Mouse (Mus musculus): ENCODE measurements at regions not wholly inside any gene's neighbourhood (a gene's known extent, or its start where the extent isn't known, plus 50 kb on each side); places are given as distances from the start of the nearest gene placed in this dataset.
A peak's percentile ranks its signal among the peaks of the same experiment; 100 is the strongest.

GRCm38 (mm10) chr1:137147891-137148290 lies 187.6 kb upstream of the Nr5a2 start:
- no peak for DNase-seq (ENCODE audit: extremely low read depth, low read depth)

DNA sequence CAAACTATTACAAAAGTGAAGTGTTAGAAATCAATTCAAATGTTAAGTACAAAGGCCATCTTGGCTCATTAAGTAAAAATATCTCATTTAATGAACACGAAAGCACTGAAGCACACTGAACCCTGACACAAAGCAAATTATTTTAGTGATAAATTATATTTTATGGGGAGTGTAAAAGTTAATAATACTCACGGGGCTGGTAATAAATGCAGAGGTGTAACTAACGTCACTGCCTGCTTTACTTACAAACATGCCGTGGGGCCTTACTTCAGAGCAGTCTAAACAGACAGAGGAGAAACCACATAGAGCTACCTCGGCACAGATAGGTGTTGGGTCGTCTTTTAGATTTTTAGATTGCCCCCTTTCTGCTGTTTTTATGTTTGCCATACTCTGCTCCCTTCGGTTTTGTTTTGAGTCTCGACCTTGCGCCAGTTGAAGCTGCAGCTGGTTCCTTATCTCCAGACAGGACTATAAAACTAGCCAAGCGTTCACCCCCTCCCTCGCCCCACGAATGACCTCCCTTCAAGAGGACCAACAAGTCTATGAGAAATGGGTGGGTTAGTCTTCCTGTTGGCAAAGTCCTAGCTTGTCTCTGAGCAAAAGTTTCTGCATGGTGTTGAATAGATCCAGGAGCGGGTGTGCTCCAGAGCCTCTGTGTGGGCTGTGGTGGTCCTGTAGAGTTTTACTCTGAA lies 181.8 kb upstream of the Nr5a2 start:
- no peak for DNase-seq (ENCODE audit: extremely low read depth, low read depth)

DNA sequence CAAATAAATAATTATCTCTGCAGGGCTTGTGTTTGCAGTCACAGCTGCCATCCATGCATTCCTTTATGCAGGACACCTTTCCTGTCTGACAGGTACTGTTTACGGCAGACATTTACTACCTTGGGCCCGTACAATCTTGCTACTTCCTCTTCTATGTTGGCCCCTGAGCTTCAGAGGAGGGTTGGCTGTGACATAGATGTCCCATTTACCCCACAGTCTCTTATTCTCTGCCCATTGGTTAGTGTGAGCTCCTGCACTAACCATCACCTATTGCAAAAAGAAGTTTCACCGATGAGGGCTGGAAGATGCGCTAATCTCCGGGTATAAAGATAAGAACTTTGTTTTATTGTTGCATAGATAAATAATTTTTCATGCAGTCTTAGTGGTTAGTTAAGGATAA lies 181.1 kb upstream of the Nr5a2 start:
- DNase-seq (ENCODE audit: extremely low read depth, low read depth) = no peak

DNA sequence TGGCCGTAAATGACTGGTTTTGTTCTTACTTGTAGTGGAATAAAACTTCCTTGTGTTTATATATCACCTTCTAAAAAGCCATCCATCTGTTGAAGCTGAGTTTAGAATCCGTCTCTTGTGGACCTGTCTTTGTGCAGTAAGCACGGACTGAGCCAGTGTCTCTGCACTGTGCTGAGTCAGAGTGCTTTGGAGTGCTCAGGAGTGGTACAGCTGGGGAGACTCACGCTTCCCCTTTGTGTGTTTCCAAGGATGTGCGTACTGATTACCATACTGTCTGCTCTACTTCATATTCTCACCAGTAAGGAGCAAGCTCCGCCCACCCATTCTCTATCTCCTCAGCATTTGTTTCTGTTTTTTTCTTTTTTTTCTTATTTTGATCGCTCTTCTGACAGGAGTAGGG lies 175.9 kb upstream of the Nr5a2 start:
- peak; percentile 14 for DNase-seq (ENCODE audit: extremely low read depth, low read depth)

DNA sequence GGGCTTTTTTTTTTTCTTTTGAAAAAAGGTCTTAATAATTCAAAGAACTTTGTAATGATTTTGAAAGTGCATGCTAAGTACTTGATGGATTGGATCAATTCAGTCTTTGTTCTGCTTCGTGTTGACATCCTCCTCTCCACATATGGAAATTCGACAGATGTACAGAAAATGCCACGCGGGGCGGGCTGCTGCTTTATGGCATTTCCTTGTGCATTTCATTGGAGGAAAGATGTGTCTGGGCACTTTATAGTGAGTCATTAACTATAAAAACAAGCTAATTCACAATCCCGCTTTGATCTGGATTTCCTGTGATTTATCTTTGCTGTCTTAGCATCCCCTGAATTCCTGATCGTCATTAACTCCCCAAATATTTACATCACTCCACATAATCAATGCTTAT lies 173.5 kb upstream of the Nr5a2 start:
- DNase-seq (ENCODE audit: extremely low read depth, low read depth) = no peak

- DNase-seq (ENCODE audit: extremely low read depth, low read depth) = no peak
These were observed 170.0 kb upstream of the Nr5a2 start for GRCm38 (mm10) chr1:137130264-137130663.

GRCm38 (mm10) chr1:137129116-137129515 lies 168.9 kb upstream of the Nr5a2 start:
- DNase-seq (ENCODE audit: extremely low read depth, low read depth) = no peak

DNA sequence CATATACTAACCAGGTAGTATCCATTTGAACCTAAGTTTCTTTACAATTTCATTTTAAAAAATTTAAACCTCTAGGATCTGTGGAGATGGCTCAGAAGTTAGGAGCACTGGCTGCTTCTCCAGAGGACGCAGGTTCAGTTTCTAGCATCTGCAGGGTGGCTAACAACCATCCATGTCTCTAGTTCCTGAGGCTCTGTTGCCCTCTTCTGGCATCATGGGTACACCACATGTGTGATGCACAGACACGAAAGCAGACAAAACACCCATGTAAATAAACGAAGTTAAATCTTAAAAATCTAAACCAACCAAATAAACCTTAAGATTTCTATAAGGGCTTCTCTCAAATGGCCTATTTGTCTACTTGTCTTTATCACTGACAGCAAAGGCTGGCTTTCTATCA lies 157.6 kb upstream of the Nr5a2 start:
- no peak for DNase-seq (ENCODE audit: extremely low read depth, low read depth)

DNA sequence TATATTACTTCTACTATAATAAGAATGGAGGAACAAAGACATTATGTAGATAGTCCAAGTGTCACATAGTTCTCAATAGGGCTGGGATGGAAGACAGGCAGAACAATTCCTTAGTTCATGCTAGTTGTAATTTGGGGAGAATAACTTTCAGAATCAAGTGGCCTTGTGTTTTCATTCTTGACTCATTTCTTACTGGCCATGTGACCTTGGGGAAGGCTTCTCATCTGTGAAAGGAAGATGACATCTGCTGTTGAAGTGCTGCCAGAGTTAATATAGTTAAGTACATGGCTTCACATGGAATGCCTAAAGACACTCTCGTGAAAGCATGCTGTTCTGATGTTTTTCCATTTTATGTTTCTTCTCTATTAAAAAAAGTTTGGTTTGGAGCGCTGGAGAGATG lies 146.2 kb upstream of the Nr5a2 start:
- no peak for DNase-seq (ENCODE audit: extremely low read depth, low read depth)

DNA sequence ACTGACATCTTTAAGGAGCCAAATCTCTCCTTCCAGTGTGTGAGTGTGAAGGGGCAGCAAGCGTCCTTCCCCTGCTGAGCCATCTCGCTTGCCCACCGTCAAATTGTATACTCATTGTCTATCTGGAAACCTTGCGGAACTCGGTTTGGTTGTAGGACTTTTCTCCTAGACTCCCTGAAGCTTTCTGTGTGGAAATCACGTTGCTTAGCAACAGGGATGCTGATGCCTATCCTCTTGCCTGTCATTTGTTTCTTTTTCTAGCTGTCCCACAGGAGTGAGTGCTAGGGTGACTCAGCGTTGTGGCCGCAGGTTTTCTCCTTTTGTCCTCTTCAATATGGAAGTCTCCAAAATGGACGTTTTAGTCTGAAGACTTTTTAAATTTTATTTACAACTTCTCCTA lies 131.5 kb upstream of the Nr5a2 start:
- no peak for DNase-seq (ENCODE audit: extremely low read depth, low read depth)

- DNase-seq (ENCODE audit: extremely low read depth, low read depth) = no peak
These were observed 127.9 kb upstream of the Nr5a2 start for GRCm38 (mm10) chr1:137088148-137088547.

DNA sequence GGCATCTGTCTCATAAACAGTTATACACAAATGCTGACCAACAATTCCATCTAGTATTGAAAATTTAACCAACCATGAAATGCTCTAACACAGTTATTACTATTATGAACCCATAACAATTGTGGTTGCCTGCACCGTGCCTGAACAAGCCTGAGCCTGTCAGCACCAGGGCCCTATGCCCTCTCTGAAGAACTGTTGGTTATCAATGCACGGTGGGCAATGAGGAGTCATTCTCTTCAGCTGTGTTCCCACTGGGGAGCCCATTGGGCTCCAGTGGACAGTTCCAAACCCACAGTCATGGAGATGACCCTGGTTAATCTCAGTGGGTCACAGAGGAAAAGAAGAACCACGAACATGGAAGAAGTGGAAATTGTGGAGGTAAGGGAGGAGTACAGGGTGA lies 126.5 kb upstream of the Nr5a2 start:
- DNase-seq (ENCODE audit: extremely low read depth, low read depth) = no peak

DNA sequence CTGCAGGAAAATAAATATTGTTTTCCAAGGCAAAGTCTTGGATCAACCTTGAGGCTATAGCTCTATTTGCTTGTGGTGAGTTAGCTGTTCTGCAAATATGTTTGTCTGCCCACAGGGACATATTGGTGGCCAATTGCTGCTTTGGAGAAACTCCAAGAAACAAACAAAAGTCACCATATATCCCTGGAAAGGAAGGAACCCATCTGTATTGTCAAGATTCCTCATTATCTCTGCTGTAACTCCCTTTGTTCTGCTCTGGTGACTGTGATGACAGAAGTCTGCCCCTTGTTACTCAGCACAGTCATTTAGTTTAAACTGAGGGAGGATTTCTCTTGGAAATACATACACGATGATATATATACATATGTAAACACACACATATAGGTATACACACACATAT lies 123.3 kb upstream of the Nr5a2 start:
- DNase-seq (ENCODE audit: extremely low read depth, low read depth) = no peak

- no peak for DNase-seq (ENCODE audit: extremely low read depth, low read depth)
These were observed 119.3 kb upstream of the Nr5a2 start for GRCm38 (mm10) chr1:137079401-137080003.

DNA sequence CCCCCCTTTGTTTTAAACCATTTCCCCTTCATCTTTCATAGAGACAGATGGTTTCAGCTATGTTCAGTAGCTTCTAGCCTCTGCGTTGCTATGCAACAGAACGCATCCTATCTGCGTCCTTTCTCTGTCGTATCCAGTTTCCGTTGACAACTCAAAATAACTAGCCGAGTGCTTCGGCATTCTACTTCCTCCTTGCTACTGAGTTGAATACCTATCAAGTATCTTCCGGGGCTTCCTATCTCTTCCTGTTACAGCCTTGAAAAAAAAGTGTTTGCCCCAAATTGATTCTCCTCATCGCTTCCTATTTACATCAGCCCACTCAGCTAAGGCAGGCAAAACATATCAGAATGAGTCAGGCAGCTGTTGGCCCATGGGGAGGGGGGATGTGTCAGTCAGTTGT lies 114.5 kb upstream of the Nr5a2 start:
- peak; percentile 95 for DNase-seq (ENCODE audit: extremely low read depth, low read depth)

- DNase-seq (ENCODE audit: extremely low read depth, low read depth) = no peak
These were observed 113.8 kb upstream of the Nr5a2 start for GRCm38 (mm10) chr1:137073857-137074572.

- DNase-seq (ENCODE audit: extremely low read depth, low read depth) = no peak
These were observed 100.7 kb upstream of the Nr5a2 start for GRCm38 (mm10) chr1:137060914-137061313.

DNA sequence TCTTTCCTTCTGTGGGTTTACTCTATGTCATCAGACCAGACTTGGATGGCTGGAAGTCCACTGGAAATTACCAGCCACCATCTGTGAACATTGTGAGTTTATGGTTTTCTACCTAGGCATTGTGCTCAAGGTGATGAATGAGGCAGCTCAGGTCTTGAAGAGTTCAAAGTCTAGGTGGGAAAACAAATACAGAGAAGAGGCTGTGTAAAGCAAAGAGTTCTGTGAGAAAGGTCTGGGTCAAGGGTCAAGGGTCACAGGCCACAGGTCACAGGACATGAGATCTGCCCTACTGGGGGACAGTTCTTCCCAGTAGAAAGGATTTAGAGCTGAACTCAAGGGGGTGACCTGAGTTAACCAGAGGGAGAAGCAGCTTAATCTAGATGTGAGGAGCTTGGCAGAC lies 92.9 kb upstream of the Nr5a2 start:
- DNase-seq (ENCODE audit: extremely low read depth, low read depth) = no peak

DNA sequence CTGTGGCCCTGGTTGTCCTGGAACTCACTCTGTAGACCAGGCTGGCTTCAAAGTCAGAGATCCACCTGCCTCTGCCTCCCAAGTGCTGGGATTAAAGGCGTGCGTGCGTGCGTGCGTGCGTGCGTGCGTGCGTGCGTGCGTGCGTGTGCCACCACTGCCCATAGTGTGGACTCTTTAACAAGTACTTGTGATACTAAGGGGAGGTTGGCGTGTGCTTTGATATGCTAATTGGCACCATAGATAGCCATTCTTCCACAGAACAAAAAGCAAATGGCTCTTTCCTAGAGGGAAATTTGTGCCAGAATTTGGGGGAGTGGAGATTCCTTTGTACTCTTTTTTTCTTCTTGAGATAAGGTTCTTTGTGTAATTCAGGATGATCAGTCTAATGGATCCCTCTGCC lies 91.3 kb upstream of the Nr5a2 start:
- DNase-seq (ENCODE audit: extremely low read depth, low read depth) = no peak

DNA sequence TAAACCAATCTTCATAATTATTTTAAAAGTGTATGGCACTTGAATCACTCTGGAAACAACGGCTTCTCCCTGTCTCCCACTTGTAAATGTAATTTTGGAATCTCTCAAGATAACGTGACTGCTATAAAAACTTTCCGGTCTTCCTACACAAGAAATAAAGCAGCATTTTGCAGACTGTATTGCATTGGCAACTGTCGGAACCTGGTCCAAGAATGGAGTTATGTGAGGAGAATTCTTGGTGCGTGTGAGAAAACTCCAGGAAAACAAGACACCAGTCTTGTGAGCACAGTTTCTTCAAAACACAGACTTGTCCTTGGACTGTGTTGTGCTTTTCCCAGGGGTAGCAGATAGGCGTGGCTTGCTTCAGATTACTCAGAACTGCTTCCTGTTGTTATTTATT lies 83.8 kb upstream of the Nr5a2 start:
- no peak for DNase-seq (ENCODE audit: extremely low read depth, low read depth)

- no peak for DNase-seq (ENCODE audit: extremely low read depth, low read depth)
These were observed 82.3 kb upstream of the Nr5a2 start for GRCm38 (mm10) chr1:137042414-137043010.

- DNase-seq (ENCODE audit: extremely low read depth, low read depth) = no peak
These were observed 80.7 kb upstream of the Nr5a2 start for GRCm38 (mm10) chr1:137040898-137041297.

All from MEL-GATA-1-ER (cell line).